Mouse (Mus musculus): ENCODE data around the gene Gm13090. TPM values are rescaled to one million over a fixed set of nuclear protein-coding genes. Genes with fewer than 3 reads are reported as not detected.

The Gm13090 gene
- polyA plus RNA-seq, 1 experiment = not detected

DNA sequence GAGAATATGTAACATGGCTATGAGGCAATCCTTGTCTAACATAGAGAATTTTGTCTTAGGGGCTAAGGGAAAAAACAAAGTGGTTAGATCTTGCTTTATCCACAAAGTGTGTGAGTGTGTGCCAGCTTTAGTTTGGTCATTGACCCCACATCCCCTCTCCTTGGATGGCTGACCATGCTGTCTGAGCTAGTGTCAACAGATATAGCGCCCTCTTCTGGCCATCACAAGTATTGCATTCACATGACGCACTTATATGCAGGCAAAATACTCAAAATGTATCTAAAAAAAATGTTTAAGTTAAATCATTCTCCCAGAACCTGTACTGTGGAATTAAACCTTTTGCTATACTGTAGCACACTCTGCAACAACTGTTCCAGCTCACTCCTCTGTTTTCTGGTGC lies 5.8 kb downstream of the Gm13090 start:
- TF ChIP-seq CTCF (IDR thresholded peaks at IDR 0.05; ENCODE audit: extremely low read depth, insufficient read depth, insufficient read length, insufficient replicate concordance) (peak; percentile 7; the same call in 1 of the 2 replicates), POLR2A (IDR thresholded peaks at IDR 0.05; ENCODE audit: low read depth, low read length) (no peak)
- H3K27me3 ChIP-seq (ENCODE audit: control insufficient read depth, insufficient read depth, low read length) = no peaks in the 10 kb centered on the region
- no peak overlapping the region for H3K4me3 ChIP-seq (ENCODE audit: extremely low read depth, insufficient read depth, insufficient read length)
- no peak overlapping the region for H3K27ac ChIP-seq (ENCODE audit: insufficient read depth, low read length)
- DNase-seq (ENCODE audit: low read depth in 1 of 2, low spot score in 2 of 2) = no peak
- no peaks in the 10 kb centered on the region for H3K4me1 ChIP-seq (ENCODE audit: control insufficient read depth, insufficient read depth, insufficient read length)
- WGBS = 45% methylated on average over 2 of the region's 2 CpGs
- no peaks in the 10 kb centered on the region for H3K36me3 ChIP-seq (ENCODE audit: control insufficient read depth, insufficient read depth, low read length)

DNA sequence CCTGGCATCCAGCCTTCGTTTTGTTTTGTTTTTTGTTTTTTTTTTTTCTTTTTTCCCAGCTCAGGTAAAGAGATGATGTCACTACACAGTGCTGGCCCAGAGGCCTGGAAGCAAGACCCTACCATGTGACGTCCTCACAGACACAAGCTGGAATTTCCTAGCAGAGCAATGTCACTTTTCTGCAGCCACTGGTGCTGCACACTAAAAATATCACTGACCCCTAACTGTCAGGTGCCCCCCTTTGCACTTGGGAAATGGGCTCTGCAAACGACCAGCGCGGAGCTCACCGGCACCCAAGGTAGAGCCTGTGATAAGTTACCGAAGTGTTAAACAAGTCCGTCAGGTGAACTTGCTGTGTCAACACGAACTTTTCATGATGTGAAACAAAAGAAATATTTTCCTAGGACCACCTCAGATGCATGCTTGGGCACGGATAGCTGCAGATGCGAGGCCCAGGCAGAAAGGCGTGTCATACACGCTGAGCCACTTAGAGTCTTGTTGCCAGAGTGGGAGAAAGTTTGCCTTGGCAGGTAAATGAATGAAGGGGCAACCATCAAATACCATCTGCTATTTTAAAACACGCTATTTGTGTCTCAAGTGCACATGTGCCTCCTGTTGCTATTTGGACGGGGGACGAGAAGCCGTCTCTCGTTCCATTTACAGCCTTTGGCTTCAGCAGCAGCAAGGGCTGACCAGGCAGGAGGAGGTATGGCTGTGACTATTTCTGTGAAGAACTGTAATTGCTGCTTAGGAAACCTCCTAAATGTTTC lies 7.1 kb downstream of the Gm13090 start:
- WGBS = 90% methylated on average over 18 of the region's 18 CpGs
- Histone ChIP-seq H3K27ac (ENCODE audit: insufficient read depth, low read length) (no peak overlapping the region), H3K27me3 (ENCODE audit: control insufficient read depth, insufficient read depth, low read length) (no peaks in the 10 kb centered on the region), H3K4me3 (ENCODE audit: extremely low read depth, insufficient read depth, insufficient read length) (no peak overlapping the region), H3K36me3 (ENCODE audit: control insufficient read depth, insufficient read depth, low read length) (no peaks in the 10 kb centered on the region), H3K4me1 (ENCODE audit: control insufficient read depth, insufficient read depth, insufficient read length) (no peaks in the 10 kb centered on the region)
- no peak for DNase-seq (ENCODE audit: low read depth in 1 of 2, low spot score in 2 of 2)
- TF ChIP-seq POLR2A (IDR thresholded peaks at IDR 0.05; ENCODE audit: low read depth, low read length) (no peak), CTCF (IDR thresholded peaks at IDR 0.05; ENCODE audit: extremely low read depth, insufficient read depth, insufficient read length, insufficient replicate concordance) (no peak)

DNA sequence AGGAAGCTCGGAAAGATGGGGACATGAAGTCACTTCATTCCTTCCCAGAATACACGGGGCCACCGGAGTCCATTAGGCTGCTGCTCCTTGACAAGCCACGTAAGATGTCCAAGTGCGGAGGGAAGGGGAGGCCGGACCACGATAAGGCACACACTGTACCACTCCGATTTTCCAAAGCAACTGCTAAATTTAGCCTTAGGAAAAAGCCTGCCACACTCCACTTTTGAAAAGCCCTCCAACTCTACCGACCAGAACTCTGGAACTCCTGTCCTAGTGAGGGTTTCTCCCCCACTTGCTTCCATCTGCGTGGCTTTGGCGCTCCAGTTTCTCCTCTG lies 7.7 kb downstream of the Gm13090 start:
- Histone ChIP-seq H3K36me3 (ENCODE audit: control insufficient read depth, insufficient read depth, low read length) (no peaks in the 10 kb centered on the region), H3K27me3 (ENCODE audit: control insufficient read depth, insufficient read depth, low read length) (no peaks in the 10 kb centered on the region), H3K4me3 (ENCODE audit: extremely low read depth, insufficient read depth, insufficient read length) (no peak overlapping the region), H3K27ac (ENCODE audit: insufficient read depth, low read length) (no peak overlapping the region), H3K4me1 (ENCODE audit: control insufficient read depth, insufficient read depth, insufficient read length) (no peaks in the 10 kb centered on the region)
- no peak for DNase-seq (ENCODE audit: low read depth in 1 of 2, low spot score in 2 of 2)
- WGBS = 91% methylated on average over 11 of the region's 11 CpGs
- TF ChIP-seq POLR2A (IDR thresholded peaks at IDR 0.05; ENCODE audit: low read depth, low read length) (no peak), CTCF (IDR thresholded peaks at IDR 0.05; ENCODE audit: extremely low read depth, insufficient read depth, insufficient read length, insufficient replicate concordance) (no peak)

DNA sequence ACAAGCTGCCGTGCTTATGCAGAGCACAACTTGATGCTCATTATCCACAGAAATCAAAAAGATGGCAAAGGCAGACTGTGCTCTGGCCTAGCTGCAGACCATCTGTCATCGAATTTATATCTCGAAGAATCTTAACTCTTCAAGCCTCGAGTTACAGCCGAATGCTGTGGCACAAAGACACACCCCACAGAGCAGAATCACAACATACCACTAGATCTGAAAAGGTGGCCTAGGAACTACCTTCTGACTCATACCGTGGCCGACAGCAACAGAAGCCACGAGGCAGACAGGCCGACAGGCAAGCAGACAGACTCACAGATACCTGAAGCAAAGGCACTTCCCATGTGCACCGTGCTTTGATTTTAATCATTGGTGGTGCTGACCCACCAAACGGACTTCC lies 14.3 kb downstream of the Gm13090 start:
- peaks cover 9% of the 10 kb centered on the region for H3K4me1 ChIP-seq (ENCODE audit: control insufficient read depth, insufficient read depth, insufficient read length)
- no peak for DNase-seq (ENCODE audit: low read depth in 1 of 2, low spot score in 2 of 2)
- TF ChIP-seq POLR2A (IDR thresholded peaks at IDR 0.05; ENCODE audit: low read depth, low read length) (no peak), CTCF (IDR thresholded peaks at IDR 0.05; ENCODE audit: extremely low read depth, insufficient read depth, insufficient read length, insufficient replicate concordance) (no peak)
- H3K4me3 ChIP-seq (ENCODE audit: extremely low read depth, insufficient read depth, insufficient read length) = no peak overlapping the region
- peaks cover 14% of the 10 kb centered on the region for H3K27me3 ChIP-seq (ENCODE audit: control insufficient read depth, insufficient read depth, low read length)
- H3K27ac ChIP-seq (ENCODE audit: insufficient read depth, low read length) = no peak overlapping the region
- 87% methylated on average over 11 of the region's 11 CpGs for WGBS
- H3K36me3 ChIP-seq (ENCODE audit: control insufficient read depth, insufficient read depth, low read length) = no peaks in the 10 kb centered on the region

DNA sequence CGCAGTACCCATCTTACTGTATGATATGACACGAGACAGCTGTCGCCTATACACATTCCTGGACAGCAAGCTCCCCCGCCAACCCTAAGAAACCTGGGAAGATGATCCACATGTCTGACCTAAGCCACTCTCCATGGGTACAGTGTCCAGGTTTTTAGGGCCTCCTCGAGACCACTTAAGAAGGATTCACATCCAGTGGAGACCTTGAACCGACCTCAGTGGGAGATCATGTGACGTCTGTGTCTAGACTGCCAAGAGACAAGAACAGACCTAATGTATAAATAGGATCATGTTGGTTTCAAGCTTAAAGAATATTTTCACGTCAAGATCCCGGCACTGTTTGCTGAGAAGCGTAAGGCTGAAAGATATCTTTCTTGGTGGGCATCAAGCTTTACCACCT lies 14.8 kb downstream of the Gm13090 start:
- H3K4me3 ChIP-seq (ENCODE audit: extremely low read depth, insufficient read depth, insufficient read length) = no peak overlapping the region
- 87% methylated on average over 10 of the region's 10 CpGs for WGBS
- H3K27me3 ChIP-seq (ENCODE audit: control insufficient read depth, insufficient read depth, low read length) = peaks cover 17% of the 10 kb centered on the region
- no peaks in the 10 kb centered on the region for H3K36me3 ChIP-seq (ENCODE audit: control insufficient read depth, insufficient read depth, low read length)
- no peak overlapping the region for H3K27ac ChIP-seq (ENCODE audit: insufficient read depth, low read length)
- TF ChIP-seq CTCF (IDR thresholded peaks at IDR 0.05; ENCODE audit: extremely low read depth, insufficient read depth, insufficient read length, insufficient replicate concordance) = no peak
- no peak for TF ChIP-seq POLR2A (IDR thresholded peaks at IDR 0.05; ENCODE audit: low read depth, low read length)
- H3K4me1 ChIP-seq (ENCODE audit: control insufficient read depth, insufficient read depth, insufficient read length) = peaks cover 9% of the 10 kb centered on the region
- no peak for DNase-seq (ENCODE audit: low read depth in 1 of 2, low spot score in 2 of 2)

DNA sequence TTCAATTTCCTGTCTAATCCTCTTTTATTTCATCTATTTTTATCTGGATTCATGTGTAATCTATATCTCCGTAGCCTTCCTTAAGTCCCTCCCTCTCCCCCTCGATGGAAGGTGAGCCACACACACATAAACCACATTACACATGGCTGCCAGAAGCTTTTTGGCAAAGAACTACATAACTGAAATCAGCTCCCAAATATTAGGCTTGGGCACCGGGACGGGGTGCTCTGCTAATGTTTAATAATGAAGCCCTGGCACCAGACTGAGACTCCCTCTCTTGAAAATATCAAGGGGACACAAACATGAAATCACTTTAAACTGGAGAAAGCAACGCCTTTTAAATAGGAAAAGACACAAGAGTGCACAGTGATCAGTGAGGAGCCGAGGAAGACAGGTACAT lies 16.5 kb downstream of the Gm13090 start:
- TF ChIP-seq CTCF (IDR thresholded peaks at IDR 0.05; ENCODE audit: extremely low read depth, insufficient read depth, insufficient read length, insufficient replicate concordance) = no peak
- TF ChIP-seq POLR2A (IDR thresholded peaks at IDR 0.05; ENCODE audit: low read depth, low read length) = no peak
- WGBS = 85% methylated on average over 6 of the region's 6 CpGs
- no peak overlapping the region for H3K4me3 ChIP-seq (ENCODE audit: extremely low read depth, insufficient read depth, insufficient read length)
- no peaks in the 10 kb centered on the region for H3K36me3 ChIP-seq (ENCODE audit: control insufficient read depth, insufficient read depth, low read length)
- H3K27ac ChIP-seq (ENCODE audit: insufficient read depth, low read length) = no peak overlapping the region
- H3K27me3 ChIP-seq (ENCODE audit: control insufficient read depth, insufficient read depth, low read length) = peaks cover 17% of the 10 kb centered on the region
- DNase-seq (ENCODE audit: low read depth in 1 of 2, low spot score in 2 of 2) = no peak
- H3K4me1 ChIP-seq (ENCODE audit: control insufficient read depth, insufficient read depth, insufficient read length) = peaks cover 9% of the 10 kb centered on the region

DNA sequence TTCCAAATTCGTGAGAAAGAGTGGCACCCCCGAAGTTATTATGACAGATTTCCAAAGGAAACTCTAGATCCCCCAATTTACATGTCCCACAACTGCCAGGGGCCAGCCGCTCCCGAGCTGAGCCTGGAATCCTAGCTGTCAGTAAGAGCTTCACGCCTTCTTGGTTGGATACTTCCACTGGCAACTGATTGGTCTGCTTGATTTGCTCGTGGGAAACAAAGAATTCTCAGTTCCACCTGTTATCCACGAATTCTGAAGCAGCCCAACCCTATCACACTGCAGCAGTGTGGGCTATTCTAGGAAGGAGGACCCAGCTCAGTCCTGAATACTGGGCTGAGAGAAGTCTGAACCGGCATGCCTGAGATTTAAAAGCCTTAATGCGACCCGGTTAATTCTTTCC lies 17.1 kb downstream of the Gm13090 start:
- no peak overlapping the region for H3K27ac ChIP-seq (ENCODE audit: insufficient read depth, low read length)
- peaks cover 17% of the 10 kb centered on the region for H3K27me3 ChIP-seq (ENCODE audit: control insufficient read depth, insufficient read depth, low read length)
- 58% methylated on average over 10 of the region's 10 CpGs for WGBS
- TF ChIP-seq CTCF (IDR thresholded peaks at IDR 0.05; ENCODE audit: extremely low read depth, insufficient read depth, insufficient read length, insufficient replicate concordance) = no peak
- TF ChIP-seq POLR2A (IDR thresholded peaks at IDR 0.05; ENCODE audit: low read depth, low read length) = no peak
- no peak overlapping the region for H3K4me3 ChIP-seq (ENCODE audit: extremely low read depth, insufficient read depth, insufficient read length)
- DNase-seq (ENCODE audit: low read depth in 1 of 2, low spot score in 2 of 2) = no peak
- H3K4me1 ChIP-seq (ENCODE audit: control insufficient read depth, insufficient read depth, insufficient read length) = peaks cover 9% of the 10 kb centered on the region
- H3K36me3 ChIP-seq (ENCODE audit: control insufficient read depth, insufficient read depth, low read length) = no peaks in the 10 kb centered on the region
